Mouse (Mus musculus): Measurements from ENCODE around the gene Crcp.

GRCm38 (mm10) chr5:130109348-130109747 is 80.3 kb downstream of the Crcp start:
- no peak for TF ChIP-seq IRF4 (IDR thresholded peaks at IDR 0.05; ENCODE audit: low read depth, low read length)
- no peak for TF ChIP-seq POLR2A (IDR thresholded peaks at IDR 0.05; ENCODE audit: low read depth, low read length)
- TF ChIP-seq ZNF384 (IDR thresholded peaks at IDR 0.05; ENCODE audit: low read depth, low read length), result no peak
- no peak for TF ChIP-seq ETS1 (conservative IDR thresholded peaks at IDR 0.05; ENCODE audit: low read depth, low read length)
- TF ChIP-seq CTCF (conservative IDR thresholded peaks at IDR 0.05 in 1 of 2, IDR thresholded peaks at IDR 0.05 in 1 of 2; ENCODE audit: low read depth in 2 of 2, low read length in 2 of 2), result no peak
- TF ChIP-seq USF1 (IDR thresholded peaks at IDR 0.05; ENCODE audit: low read depth, low read length), result no peak
- TF ChIP-seq ZC3H11A (IDR thresholded peaks at IDR 0.05; ENCODE audit: low read depth, low read length), result no peak
- no peak for TF ChIP-seq ELF1 (IDR thresholded peaks at IDR 0.05; ENCODE audit: low read depth, low read length)
- no peak for TF ChIP-seq NELFE (IDR thresholded peaks at IDR 0.05; ENCODE audit: low read depth, low read length)
- TF ChIP-seq EP300 (IDR thresholded peaks at IDR 0.05; ENCODE audit: low read length), result no peak
- no peak for TF ChIP-seq POLR2AphosphoS2 (IDR thresholded peaks at IDR 0.05; ENCODE audit: low read depth, low read length)

All from CH12.LX (cell line).